Mouse (Mus musculus) hindbrain, postnatal 0 days (tissue): ENCODE results near the gene Cenpl. TPM values are rescaled to one million over a fixed set of nuclear protein-coding genes. Genes with fewer than 3 reads are reported as not detected.

Experiments
- ATAC-seq: fragments of 200-750 bp; cut with Nextera tagmentation; 2 replicates; pipeline ENCODE4 v1.8.0; 2017; ENCODE audit warnings: mild to moderate bottlenecking, moderate TSS enrichment, moderate library complexity
- DNase-seq: peaks from one replicate; pipeline ENCODE4 v3.0.0-alpha.2; 2015; ENCODE audit warnings: low spot score
- H3K27ac ChIP-seq: fragments of 300-500 bp; sonication (generic); 2 replicates; pipeline ENCODE4 v1.5.1; 2014; ENCODE audit warnings: mild to moderate bottlenecking
- H3K27me3 ChIP-seq: fragments of 300-500 bp; sonication (generic); 2 replicates; pipeline ENCODE4 v1.6.1; 2014; ENCODE audit warnings: low read length, mixed read lengths; ENCODE audit not compliant: insufficient read depth
- H3K36me3 ChIP-seq: fragments of 300-500 bp; sonication (generic); 2 replicates; pipeline ENCODE4 v1.6.1; 2014; ENCODE audit warnings: low read length, mixed read lengths; ENCODE audit not compliant: insufficient read depth
- H3K4me1 ChIP-seq: fragments of 300-500 bp; sonication (generic); 2 replicates; pipeline ENCODE4 v1.6.1; 2014; ENCODE audit warnings: antibody characterized with exemption, low read length, mixed read lengths; ENCODE audit not compliant: insufficient read depth
- H3K4me2 ChIP-seq: fragments of 300-500 bp; sonication (generic); 2 replicates; pipeline ENCODE4 v1.6.1; 2014; ENCODE audit warnings: low read depth, mild to moderate bottlenecking, low read length, moderate library complexity, mixed read lengths
- H3K4me3 ChIP-seq: fragments of 300-500 bp; sonication (generic); 2 replicates; pipeline ENCODE4 v1.5.1; 2014; ENCODE audit warnings: low read length
- H3K9ac ChIP-seq: fragments of 300-500 bp; sonication (generic); replicated peaks from 2 replicates; pipeline ENCODE4 v1.6.1; 2014; ENCODE audit warnings: mild to moderate bottlenecking, low read length, moderate library complexity, mixed read lengths
- H3K9me3 ChIP-seq: fragments of 300-500 bp; sonication (generic); 2 replicates; pipeline ENCODE4 v1.6.1; 2016; ENCODE audit warnings: low read length, mixed read lengths
- CTCF ChIP-seq: IDR thresholded peaks from 2 replicates; pipeline ENCODE4 v1.5.1; 2016; ENCODE audit warnings: antibody characterized with exemption, control low read depth, low read depth
- WGBS: fragments of 180-500 bp; shearing (Covaris S2); extraction: QIAGEN DNeasy Blood & Tissue Kit; methylation state at CpG from one replicate; pipeline ENCODE4 v1.1.7; 2014; 5-methylcytosine and 5-hydroxymethylcytosine counted together
- polyA plus RNA-seq: library from polyadenylated mRNA; unstranded; fragments of >200 nt; fragmentation: Nextera tagmentation; extraction: Ambion mirVana; gene quantifications from 2 replicates; pipeline ENCODE4 v1.2.1, GENCODE M21; 2015
- total RNA-seq: library from RNA; depleted of rRNA; stranded (reverse); fragments of >200 nt; gene quantifications from 2 replicates; pipeline ENCODE4 v1.2.3, GENCODE M21; 2014; rRNA removed

Cenpl gene
- total and polyA plus RNA-seq, 2 experiments from 2014 or later: 1.0 to 7.5 TPM

GRCm38 (mm10) chr1:161126461-161126860, 55.9 kb downstream of the Cenpl start:
- H3K27ac ChIP-seq: no peak overlapping the region
- H3K4me3 ChIP-seq: no peak overlapping the region
- no peaks in the 10 kb centered on the region for H3K27me3 ChIP-seq
- DNase-seq: no peak
- H3K36me3 ChIP-seq: 0 out of 2 replicates have a peak, but pooled peaks cover 3% of the 10 kb centered on the region
- TF ChIP-seq CTCF: no peak
- H3K9ac ChIP-seq: no peak overlapping the region
- no peak for ATAC-seq
- H3K4me2 ChIP-seq: no peak overlapping the region
- 69% methylated on average over 1 of the region's 1 CpGs for WGBS
- H3K4me1 ChIP-seq: peaks cover 4% of the 10 kb centered on the region; the same call in 1 of the 2 replicates
- H3K9me3 ChIP-seq: no peaks in the 10 kb centered on the region

GRCm38 (mm10) chr1:161130726-161131664, 60.5 kb downstream of the Cenpl start, which contains the start of gene Klhl20:
Gene Klhl20, minus strand, starts transcription at chr1:161131511.
- peak; percentile 33 for TF ChIP-seq CTCF
- Histone ChIP-seq H3K36me3 (0 out of 2 replicates have a peak, but pooled peaks cover 3% of the 10 kb centered on the region), H3K27ac (peak within 1 kb of the TSS; percentile 86), H3K27me3 (no peaks in the 10 kb centered on the region), H3K4me3 (peak within 1 kb of the TSS; percentile 95), H3K4me1 (peaks cover 4% of the 10 kb centered on the region; the same call in 1 of the 2 replicates), H3K9me3 (no peaks in the 10 kb centered on the region), H3K4me2 (peak within 1 kb of the TSS; percentile 80), H3K9ac (peak within 1 kb of the TSS; percentile 81)
- 2% methylated on average over 41 of the region's 41 CpGs for WGBS
- peak; percentile 97 for DNase-seq
- ATAC-seq: peak; percentile 98

Other genes with a start within 250 kb of the Cenpl start
- gene Rc3h1, start 164.3 kb upstream of the Cenpl start, total RNA-seq: 20.4 and 21.3 TPM in 2 replicates
- gene Rc3h1, start 164.3 kb upstream of the Cenpl start, polyA plus RNA-seq: 6.2 and 6.3 TPM in 2 replicates
- 0.04 and 0.05 TPM in 2 replicates for gene Serpinc1, start 92.1 kb upstream of the Cenpl start, total RNA-seq
- 2.3 and 2.6 TPM in 2 replicates for gene Serpinc1, start 92.1 kb upstream of the Cenpl start, polyA plus RNA-seq
- gene Zbtb37, start 35.9 kb upstream of the Cenpl start, total RNA-seq: 24.4 and 85.1 TPM in 2 replicates
- gene Zbtb37, start 35.9 kb upstream of the Cenpl start, polyA plus RNA-seq: 8.4 and 9.6 TPM in 2 replicates
- 19.2 and 21.4 TPM in 2 replicates for gene Dars2, start 55 bp upstream of the Cenpl start, total RNA-seq
- 24.8 and 26.0 TPM in 2 replicates for gene Dars2, start 55 bp upstream of the Cenpl start, polyA plus RNA-seq
- 15.1 and 23.3 TPM in 2 replicates for gene Klhl20, start 60.8 kb downstream of the Cenpl start, total RNA-seq
- gene Klhl20, start 60.8 kb downstream of the Cenpl start, polyA plus RNA-seq: 15.0 and 15.4 TPM in 2 replicates
- gene Ankrd45, start 72.0 kb downstream of the Cenpl start, total RNA-seq: 16.0 and 19.2 TPM in 2 replicates
- gene Ankrd45, start 72.0 kb downstream of the Cenpl start, polyA plus RNA-seq: 24.1 and 24.2 TPM in 2 replicates
- not detected in 2 replicates for gene Tex50, start 88.6 kb downstream of the Cenpl start, total RNA-seq
- 0.25 and 0.37 TPM in 2 replicates for gene Tex50, start 88.6 kb downstream of the Cenpl start, polyA plus RNA-seq
- gene Prdx6, start 180.5 kb downstream of the Cenpl start, total RNA-seq: 129 and 135 TPM in 2 replicates
- 223 and 253 TPM in 2 replicates for gene Prdx6, start 180.5 kb downstream of the Cenpl start, polyA plus RNA-seq